Mouse (Mus musculus): Measurements from ENCODE around the gene Capn8.

Capn8 gene

DNA sequence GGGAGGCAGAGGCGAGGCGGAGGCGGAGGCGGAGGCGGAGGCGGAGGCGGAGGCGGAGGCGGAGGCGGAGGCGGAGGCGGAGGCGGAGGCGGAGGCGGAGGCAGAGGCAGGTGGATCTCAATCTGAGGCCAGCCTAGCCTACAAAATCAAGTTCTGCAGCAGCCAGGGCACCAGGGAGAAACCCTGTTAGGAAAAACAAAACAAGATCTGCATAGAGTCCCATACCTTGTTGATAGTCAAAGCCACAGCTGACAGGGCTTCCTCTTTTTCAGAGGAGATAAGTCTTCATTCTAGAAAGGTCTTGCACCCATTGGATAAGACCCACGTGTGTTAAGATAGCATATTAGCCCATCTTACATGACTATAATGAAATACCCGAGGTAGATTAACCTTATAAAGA is 113.3 kb downstream of the Capn8 start:
- DNase-seq (ENCODE audit: low spot score in 2 of 2), result no peak

DNA sequence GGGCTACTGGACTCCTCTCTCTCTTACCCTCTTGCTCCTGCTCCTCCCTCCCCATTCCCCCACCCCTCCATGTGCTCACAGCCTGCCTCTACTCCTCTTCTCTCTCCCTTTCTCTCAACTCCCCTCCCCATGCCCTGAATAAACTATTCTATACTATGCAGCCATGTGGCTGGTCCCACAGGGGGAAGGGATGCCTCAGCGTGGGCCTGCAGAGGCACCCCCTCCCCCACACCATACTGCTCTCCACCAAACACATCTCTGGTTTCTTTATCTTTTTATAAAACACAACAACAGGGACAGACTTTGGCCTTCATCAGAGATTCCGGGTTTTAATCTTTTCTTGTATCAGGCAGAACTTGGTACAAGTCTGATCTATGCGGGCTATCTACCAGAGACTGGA is 114.4 kb downstream of the Capn8 start:
- DNase-seq (ENCODE audit: low spot score in 2 of 2), result no peak

DNA sequence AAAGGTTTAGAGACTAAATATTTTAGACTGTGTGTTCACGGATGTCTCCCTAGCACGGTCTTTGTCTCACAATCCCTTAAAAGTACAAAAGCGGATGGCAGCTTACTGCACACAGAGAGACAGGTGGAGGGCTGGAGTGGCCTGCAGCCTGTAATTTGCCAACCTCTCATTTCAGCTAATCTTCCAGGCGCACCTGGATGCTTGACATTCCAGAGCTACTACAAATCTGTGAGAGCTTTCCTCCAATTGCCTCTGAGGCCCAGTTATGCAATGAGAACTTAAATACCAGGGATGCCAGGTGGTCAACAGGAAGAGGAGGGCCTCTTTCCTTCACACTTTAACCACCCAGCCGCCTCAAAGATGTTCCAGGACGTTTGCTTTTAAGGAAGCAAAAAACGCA is 114.8 kb downstream of the Capn8 start:
- DNase-seq (ENCODE audit: low spot score in 2 of 2), result no peak
